Mouse (Mus musculus) ES-CJ7 (cell line): ENCODE results near the gene Proz.
A peak's percentile ranks its signal among the peaks of the same experiment; 100 is the strongest.

Experiments used
- DNase-seq: peaks from one replicate; pipeline ENCODE4 v3.0.0; 2011; ENCODE audit warnings: low read depth, low spot score

Gene Proz

DNA sequence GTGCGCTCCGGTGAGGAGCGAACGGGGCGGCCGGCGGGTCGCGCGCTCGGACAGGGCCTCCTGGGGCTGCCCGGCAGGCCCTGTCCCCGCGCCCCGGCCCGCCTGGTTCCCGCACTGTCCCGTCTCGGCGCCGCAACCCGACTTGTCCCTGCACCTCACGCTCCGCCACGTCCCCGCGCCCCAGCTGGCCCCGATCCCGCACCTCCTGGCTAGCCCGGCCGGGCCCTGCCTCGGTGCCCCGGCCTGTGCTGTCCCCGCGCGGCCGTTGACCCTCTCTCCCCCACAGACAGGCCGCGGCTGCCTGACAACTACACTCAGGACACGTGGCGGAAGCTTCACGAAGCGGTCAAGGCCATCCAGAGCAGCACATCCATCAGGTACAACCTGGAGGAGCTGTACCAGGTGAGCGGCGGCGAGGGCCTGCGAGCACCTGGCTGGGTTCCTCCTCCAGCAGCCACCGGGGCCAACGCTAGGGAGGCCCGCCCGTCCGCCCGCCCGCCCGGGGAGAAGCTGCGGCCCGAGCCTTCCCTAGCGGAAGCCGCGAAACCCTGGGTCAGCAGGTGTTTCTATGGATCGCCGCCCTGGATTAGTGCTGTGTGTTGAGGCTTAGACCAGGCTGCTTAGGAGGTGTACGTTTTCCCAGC lies 45.3 kb downstream of the Proz start:
- DNase-seq: peak; percentile 42

DNA sequence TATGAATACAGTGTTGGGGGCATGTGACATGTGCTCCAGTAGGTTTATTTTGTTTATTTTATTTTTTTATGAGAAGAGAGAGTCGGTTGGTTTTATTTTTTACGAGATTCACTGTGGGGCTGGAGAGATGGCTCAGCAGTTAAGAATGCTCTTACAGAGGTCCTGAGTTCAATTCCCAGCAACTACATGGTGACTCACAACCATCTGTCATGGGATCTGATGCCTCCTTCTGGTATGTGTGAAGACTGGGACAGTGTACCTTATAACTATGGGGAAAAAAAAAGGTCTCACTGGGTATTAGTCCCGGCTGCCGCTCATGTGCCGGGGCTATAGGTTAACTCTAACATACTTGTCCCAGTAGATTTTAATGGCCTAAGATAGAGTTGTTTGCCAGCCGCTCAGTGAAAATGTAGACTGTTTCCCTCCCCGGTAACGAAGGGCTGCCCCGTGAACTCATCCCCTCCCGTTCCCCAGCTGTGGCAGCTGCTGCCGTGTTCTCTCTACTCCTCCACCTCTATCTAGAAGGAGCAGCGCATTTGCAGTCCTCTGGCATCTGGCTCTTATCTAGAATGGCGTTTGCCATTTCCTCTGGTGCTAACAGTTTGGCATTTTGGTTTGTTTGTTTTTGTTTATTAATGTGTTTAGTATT lies 47.4 kb downstream of the Proz start:
- no peak for DNase-seq

DNA sequence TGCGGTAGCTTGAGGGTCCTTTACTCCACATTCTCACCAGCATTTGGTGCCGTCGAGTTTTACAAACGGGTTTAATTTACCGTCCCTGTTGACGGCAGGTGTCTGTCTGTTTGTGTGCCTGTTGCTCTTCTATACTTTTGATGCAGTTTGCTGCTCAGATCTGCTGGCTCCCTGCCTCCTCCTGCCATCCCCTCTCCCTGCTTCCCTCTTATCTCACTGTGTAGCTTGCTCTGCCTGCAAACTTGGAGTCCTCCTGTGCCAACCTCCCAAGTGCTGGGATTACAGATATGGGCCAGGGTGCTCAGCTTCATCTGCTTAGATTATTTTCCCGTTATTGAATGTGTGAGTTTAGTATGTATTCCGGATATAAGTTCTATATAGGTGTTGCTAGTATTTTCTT lies 48.3 kb downstream of the Proz start:
- no peak for DNase-seq

DNA sequence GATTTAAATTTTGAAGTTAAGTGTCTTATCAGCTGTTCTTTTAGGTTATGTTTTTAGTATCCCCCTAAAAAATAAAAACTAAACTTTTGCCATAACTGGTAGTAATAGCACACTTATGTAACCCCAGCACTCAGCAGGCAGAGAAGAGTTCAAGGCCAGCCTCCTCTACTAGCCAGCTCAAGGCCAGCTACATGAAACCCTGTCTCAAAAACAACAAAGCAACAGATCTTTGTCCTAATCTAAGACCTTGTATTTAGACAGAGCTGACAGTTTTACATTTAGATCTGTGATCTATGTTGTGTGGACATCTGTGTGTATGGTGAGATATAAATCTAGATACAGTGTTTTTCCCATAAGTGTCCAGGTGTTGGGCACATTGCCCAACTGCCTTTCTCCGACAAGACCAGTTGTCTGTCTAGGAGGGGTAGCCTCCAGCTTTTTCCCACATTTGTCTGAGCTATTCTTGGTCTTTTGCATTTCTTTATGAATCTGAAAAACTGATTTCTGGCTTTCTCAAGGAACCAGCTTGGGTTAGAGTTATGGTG lies 48.8 kb downstream of the Proz start:
- no peak for DNase-seq

DNA sequence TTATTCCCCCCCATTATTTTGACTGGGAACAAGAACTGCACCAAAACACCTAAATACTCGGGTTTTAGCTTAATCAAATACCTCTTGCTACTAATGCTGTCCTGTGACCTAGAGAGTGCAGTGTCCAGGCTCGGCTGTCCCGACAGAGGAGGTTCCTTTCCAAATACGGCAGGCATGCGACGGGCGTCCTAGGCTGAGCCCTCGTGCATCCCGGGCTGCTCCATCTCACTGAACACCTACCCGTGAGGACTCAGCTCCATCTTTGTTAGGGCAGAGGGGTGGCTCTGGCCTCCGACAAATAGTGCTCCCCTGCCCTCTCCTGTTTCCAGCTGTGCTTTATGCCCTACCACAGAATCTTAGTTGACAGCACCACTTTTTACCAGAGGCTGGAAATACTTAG lies 51.2 kb downstream of the Proz start:
- DNase-seq: no peak

DNA sequence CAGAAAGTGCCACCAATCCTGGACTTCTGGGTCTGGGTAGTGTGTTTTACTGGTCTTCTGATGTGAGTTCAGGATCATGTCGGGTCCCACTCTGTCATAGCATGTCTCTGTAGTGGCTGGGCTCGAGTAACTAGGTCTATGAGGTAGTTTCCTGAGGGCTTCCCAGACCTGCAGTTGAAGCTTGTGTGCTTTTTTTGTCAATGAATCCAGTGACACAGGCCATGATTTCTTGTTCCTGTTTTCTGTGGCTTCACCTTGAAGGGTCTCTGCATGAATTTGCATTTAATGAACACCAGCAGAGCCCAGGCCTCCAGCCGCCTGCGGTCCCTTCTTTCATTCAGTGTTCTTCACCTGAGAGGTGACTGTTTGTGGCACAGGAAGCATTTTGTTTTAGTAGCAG lies 52.5 kb downstream of the Proz start:
- no peak for DNase-seq

DNA sequence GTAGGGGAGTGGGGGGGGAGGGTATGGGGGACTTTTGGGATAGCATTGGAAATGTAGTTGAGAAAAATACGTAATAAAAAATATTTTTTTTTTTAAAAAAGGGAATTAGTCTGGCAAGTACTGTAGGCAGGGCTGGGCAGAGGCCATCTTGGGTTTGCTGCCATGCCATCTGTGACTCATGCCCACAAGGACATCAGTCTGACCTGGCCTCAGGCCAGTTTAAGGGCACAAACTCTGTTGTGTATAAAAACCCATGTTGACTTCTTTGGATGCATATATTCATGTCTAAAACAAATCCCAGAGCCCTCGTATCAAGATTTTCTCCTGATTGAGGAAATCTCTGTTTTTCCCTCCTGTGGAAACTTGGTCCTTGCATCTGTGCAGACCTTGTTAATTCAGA lies 56.4 kb downstream of the Proz start:
- no peak for DNase-seq

DNA sequence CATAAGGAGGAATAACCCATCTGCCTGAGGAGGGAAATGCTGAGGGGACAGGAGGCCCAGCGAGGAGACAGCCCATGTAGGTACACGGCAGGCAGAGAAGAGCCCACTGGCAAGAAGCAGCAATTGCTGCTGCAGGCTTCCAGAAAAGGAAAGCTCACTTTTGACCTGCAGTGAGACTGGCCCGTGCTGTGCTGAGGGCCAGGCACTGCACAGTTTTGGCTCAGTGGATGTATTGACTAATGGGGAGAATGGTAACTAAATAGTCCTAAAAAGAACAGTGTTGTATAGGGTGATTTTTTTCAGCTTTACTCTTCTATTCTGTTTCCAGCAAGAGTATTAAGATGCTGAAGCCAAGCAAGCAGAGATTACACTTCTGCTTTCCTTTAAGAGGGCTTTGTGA lies 57.8 kb downstream of the Proz start:
- DNase-seq: no peak

DNA sequence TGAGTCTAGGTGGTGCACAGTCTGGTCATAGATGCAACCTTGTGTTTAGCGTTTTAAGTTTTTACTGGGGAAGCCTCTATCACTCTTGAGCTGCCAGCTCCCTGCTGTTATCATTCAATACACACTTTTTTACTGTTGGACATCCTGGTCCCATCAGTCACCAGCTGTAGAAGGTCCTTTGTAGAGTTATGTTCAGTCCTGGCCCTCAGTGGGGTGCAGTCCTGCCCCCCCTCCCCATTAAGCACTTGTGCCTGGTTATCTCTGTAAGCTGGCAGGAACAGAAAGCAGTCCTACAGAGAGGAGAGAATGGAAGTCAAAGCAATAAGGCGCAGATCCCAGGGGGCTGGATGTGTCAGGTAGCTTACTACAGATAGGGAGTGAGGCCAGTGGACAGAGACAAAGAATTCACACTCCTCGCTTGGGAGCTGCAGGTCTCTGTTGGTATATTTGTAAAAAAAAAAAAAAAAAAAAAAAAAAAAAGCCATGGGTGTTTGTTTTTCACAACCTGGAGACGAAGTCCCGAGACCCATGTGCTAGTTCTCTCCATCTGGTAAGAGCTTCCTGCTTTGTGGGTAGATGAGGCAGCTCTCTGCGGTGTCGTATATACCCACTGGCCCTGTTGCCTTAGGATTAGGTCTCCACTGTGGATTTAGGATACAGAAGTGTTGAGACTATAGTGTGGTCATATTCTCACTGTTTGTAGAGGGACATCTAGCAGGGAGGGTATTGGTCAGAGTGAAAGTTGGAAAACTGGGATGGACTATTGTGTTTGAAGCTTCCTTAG lies 60.4 kb downstream of the Proz start:
- no peak for DNase-seq

DNA sequence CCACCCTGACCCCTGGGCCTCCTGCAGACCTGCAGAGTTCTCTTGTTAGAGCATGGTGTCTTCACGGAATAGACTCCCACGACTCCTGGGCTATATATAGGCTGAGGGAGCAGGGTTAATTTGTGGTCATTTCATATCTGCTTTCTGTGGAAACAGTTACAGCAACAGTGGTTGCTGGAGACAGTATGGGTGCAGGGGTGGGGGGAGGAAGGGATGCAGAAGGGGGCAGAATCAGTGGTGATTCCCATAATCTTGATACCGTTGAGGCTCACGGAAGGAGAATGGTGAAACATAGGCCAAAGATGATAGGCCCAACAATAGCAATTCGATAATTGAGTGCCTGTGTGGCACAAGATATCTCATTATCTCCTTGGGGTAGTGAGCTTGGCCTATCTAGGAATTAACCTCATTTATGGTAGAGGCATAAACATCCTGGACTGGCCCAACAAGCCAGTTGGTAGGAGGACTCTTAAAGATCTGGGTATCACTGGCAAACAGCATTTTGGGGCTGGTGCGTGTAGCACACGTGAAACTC lies 62.2 kb downstream of the Proz start:
- no peak for DNase-seq

DNA sequence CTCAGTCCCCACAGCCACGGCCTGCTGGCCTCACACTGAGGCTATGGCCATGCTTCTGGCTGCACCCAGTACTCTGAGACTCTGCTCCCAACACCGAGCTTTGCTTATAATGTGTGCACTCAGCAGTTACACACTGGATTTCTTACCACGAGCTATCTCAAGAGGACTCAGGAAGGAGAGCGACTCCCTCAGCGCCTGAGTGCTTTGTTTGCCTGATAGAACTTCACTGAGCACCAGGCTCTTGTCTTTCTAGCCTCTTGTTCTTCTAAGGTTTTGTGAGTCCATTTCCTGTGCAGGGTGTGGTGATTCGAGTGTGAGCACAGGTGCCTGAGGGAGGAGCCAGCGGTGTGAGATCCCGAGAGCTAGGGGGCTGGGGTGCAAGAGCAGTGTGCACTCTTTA lies 64.2 kb downstream of the Proz start:
- no peak for DNase-seq
